Mouse (Mus musculus) ES-Bruce4 (cell line): ENCODE data around the gene A830005F24Rik.

ENCODE experiments used
- CTCF ChIP-seq: IDR thresholded peaks from one replicate; pipeline ENCODE4 v1.8.1; 2011; ENCODE audit warnings: low read depth, low read length
- EP300 ChIP-seq: IDR thresholded peaks from 2 replicates; pipeline ENCODE4 v1.6.1; 2011; ENCODE audit warnings: low read depth, low read length; ENCODE audit not compliant: insufficient read depth
- POLR2A ChIP-seq: IDR thresholded peaks from one replicate; pipeline ENCODE4 v1.8.1; 2011; ENCODE audit warnings: low read length; ENCODE audit not compliant: insufficient read depth

DNA sequence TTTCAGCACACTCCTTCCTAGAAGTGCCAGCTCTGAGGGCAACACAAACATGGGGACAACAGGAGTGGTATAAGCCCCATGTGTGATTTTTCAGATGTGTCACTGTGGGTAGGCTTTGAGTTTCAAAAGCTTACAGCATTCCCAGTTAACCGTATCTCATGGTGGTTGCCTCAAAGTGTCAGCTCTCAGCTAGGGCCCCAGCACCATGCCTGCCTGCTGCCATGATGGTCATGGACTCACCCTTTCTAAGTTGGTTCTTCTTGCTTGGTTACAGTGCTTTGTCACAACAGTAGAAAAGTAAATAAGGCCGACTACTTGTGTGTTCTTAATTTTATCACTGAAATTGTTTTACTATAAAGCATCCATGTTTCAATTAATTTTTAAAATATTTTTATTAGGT, 18.1 kb downstream of the A830005F24Rik start:
- TF ChIP-seq CTCF (no peak), EP300 (no peak), POLR2A (no peak)
